Mouse (Mus musculus) heart, embryonic 12.5 days (tissue): ENCODE results near the gene Myt1l. TPM values are rescaled to one million over a fixed set of nuclear protein-coding genes. Genes with fewer than 3 reads are reported as not detected.

Source experiments
- ATAC-seq: fragments of 200-750 bp; cut with Nextera tagmentation; 2 replicates; pipeline ENCODE4 v1.8.0; 2017; ENCODE audit warnings: moderate TSS enrichment, moderate library complexity; ENCODE audit not compliant: insufficient number of reproducible peaks, low FRiP score
- H3K27ac ChIP-seq: fragments of 300-500 bp; sonication (generic); 2 replicates; pipeline ENCODE4 v1.5.1; 2016; ENCODE audit warnings: mild to moderate bottlenecking, moderate library complexity; ENCODE audit not compliant: poor library complexity, severe bottlenecking
- H3K27me3 ChIP-seq: fragments of 300-500 bp; sonication (generic); replicated peaks from 2 replicates; pipeline ENCODE4 v1.6.1; 2016; ENCODE audit warnings: mild to moderate bottlenecking, moderate library complexity
- H3K36me3 ChIP-seq: fragments of 300-500 bp; sonication (generic); 2 replicates; pipeline ENCODE4 v1.6.1; 2016; ENCODE audit warnings: mild to moderate bottlenecking, moderate library complexity
- H3K4me1 ChIP-seq: fragments of 300-500 bp; sonication (generic); replicated peaks from 2 replicates; pipeline ENCODE4 v1.6.1; 2016; ENCODE audit warnings: mild to moderate bottlenecking
- H3K4me2 ChIP-seq: fragments of 300-500 bp; sonication (generic); 2 replicates; pipeline ENCODE4 v1.6.1; 2016; ENCODE audit warnings: mild to moderate bottlenecking, moderate library complexity
- H3K4me3 ChIP-seq: fragments of 300-500 bp; sonication (generic); 2 replicates; pipeline ENCODE4 v1.5.1; 2016; ENCODE audit warnings: mild to moderate bottlenecking
- H3K9ac ChIP-seq: fragments of 300-500 bp; sonication (generic); 2 replicates; pipeline ENCODE4 v1.6.1; 2016; ENCODE audit warnings: mild to moderate bottlenecking, moderate library complexity
- H3K9me3 ChIP-seq: fragments of 300-500 bp; sonication (generic); replicated peaks from 2 replicates; pipeline ENCODE4 v1.6.1; 2016; ENCODE audit warnings: mild to moderate bottlenecking, moderate library complexity
- WGBS: fragments of 180-500 bp; shearing (Covaris S2); methylation state at CpG from one replicate; pipeline ENCODE4 v1.1.7; 2016; 5-methylcytosine and 5-hydroxymethylcytosine counted together
- polyA plus RNA-seq: library from polyadenylated mRNA; unstranded; fragments of >200 nt; fragmentation: Nextera tagmentation; extraction: Ambion mirVana; gene quantifications from 2 replicates; pipeline ENCODE4 v1.2.1, GENCODE M21; 2016

The Myt1l gene
- polyA plus RNA-seq, 1 experiment from 2014 or later, result 0.09 TPM

DNA sequence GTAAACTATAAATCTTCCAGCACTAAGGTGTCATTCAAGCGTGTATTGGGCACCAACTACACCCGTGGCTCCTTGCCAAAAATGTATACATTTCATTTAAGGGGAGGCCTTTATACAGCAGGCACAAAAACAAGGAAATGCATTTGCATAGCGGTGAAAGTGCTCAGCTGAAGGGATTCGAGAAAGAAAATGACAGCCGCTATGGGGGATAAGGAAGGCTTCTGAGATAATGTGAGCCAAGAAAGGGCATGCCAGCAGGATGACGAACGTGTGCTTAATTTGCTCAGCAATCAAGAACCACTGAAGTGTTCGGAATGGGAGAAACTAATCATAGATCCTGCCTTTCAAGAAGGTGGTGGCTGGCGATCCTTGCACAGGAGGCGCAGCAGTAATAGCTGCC is 170.8 kb downstream of the Myt1l start:
- Histone ChIP-seq H3K36me3 (no peaks in the 10 kb centered on the region), H3K4me3 (no peak overlapping the region), H3K4me1 (peaks cover 46% of the 10 kb centered on the region), H3K27me3 (no peaks in the 10 kb centered on the region), H3K4me2 (no peak overlapping the region), H3K9me3 (no peaks in the 10 kb centered on the region), H3K27ac (no peak overlapping the region), H3K9ac (no peak overlapping the region)
- 34% methylated on average over 10 of the region's 10 CpGs for WGBS
- no peak for ATAC-seq

DNA sequence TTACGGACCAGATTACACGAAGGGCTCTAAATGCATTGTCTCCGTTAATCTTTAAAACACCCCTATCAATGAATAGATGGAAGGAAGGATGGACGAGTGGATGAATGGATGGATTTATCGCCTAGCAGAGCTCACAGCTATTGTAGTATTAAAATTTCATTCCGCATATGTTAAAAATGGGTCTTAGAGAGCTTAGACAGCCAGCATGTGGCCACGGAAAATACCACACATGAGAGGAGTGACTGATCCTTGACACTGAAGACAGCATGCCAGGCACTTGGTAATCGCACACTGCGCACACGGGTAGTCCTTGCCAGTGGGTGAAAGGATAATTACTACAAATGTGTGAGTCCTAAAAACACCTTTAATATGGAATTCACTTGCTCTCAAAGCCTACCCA is 171.2 kb downstream of the Myt1l start:
- Histone ChIP-seq H3K4me1 (peaks cover 44% of the 10 kb centered on the region), H3K4me2 (no peak overlapping the region), H3K9ac (no peak overlapping the region), H3K27ac (no peak overlapping the region), H3K27me3 (no peaks in the 10 kb centered on the region), H3K9me3 (no peaks in the 10 kb centered on the region), H3K4me3 (no peak overlapping the region), H3K36me3 (no peaks in the 10 kb centered on the region)
- 80% methylated on average over 10 of the region's 10 CpGs for WGBS
- no peak for ATAC-seq

GRCm38 (mm10) chr12:29700026-29700425 is 171.8 kb downstream of the Myt1l start:
- Histone ChIP-seq H3K9me3 (no peaks in the 10 kb centered on the region), H3K27me3 (no peaks in the 10 kb centered on the region)
- WGBS, result 84% methylated on average over 3 of the region's 3 CpGs

DNA sequence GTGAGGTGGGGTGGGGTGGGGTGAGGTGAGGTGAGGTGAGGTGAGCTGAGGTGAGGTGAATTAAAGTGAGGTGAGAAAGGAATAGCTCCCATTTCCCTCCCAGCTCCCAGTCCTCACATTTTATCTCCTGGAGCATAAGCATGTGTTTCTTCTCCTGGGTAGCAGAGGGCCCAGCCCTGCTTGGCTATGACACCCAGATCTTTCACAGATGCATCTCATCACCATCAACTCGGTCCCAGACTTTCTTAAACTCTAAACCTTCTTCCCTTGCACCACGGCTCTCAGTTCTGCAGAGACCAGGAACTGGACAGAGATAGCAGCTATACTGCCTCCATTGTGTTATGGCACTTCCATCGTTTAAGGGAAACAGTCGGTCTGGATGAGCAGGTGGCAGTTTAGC is 172.9 kb downstream of the Myt1l start:
- no peak for ATAC-seq
- H3K36me3 ChIP-seq, result no peaks in the 10 kb centered on the region
- no peak overlapping the region for H3K9ac ChIP-seq
- H3K27ac ChIP-seq, result no peak overlapping the region
- no peaks in the 10 kb centered on the region for H3K9me3 ChIP-seq
- no peaks in the 10 kb centered on the region for H3K27me3 ChIP-seq
- peaks cover 33% of the 10 kb centered on the region for H3K4me1 ChIP-seq
- no peak overlapping the region for H3K4me2 ChIP-seq
- 48% methylated on average over 4 of the region's 4 CpGs for WGBS
- no peak overlapping the region for H3K4me3 ChIP-seq

More at GRCm38 (mm10) chr12:29700026-29700425, 171.8 kb downstream of the Myt1l start:
- ATAC-seq, result no peak
- H3K4me2 ChIP-seq, result no peak overlapping the region
- H3K4me1 ChIP-seq, result peaks cover 37% of the 10 kb centered on the region
- H3K9ac ChIP-seq, result no peak overlapping the region
- no peak overlapping the region for H3K27ac ChIP-seq
- no peaks in the 10 kb centered on the region for H3K36me3 ChIP-seq
- H3K4me3 ChIP-seq, result no peak overlapping the region

- 35% methylated on average over 6 of the region's 6 CpGs for WGBS
- Histone ChIP-seq H3K4me2 (no peak overlapping the region), H3K36me3 (no peaks in the 10 kb centered on the region), H3K4me3 (no peak overlapping the region), H3K27me3 (no peaks in the 10 kb centered on the region), H3K9me3 (no peaks in the 10 kb centered on the region), H3K27ac (no peak overlapping the region), H3K9ac (no peak overlapping the region), H3K4me1 (peaks cover 33% of the 10 kb centered on the region)
- ATAC-seq, result no peak
Measured at GRCm38 (mm10) chr12:29701731-29702316, 173.6 kb downstream of the Myt1l start.

DNA sequence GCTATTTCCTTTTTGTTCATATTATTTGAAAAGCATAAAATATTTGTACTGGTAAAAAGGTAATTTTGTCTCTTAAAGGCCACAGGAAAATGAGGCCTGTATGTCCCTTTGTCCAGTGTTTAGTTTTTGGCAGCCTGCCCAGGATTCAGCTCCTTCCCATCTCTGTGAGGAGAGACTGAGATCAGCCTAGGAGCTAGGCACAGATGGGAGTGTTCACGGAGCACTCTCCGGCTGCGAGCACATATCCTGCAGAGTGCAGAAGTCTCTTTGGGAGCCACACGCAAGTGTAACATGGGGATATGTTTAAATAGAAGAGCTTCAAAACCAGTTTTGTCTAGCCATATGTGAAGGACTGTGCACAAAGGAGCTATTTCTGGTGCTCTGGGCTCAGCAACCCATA is 174.4 kb downstream of the Myt1l start:
- Histone ChIP-seq H3K4me2 (no peak overlapping the region), H3K9me3 (no peaks in the 10 kb centered on the region), H3K27me3 (no peaks in the 10 kb centered on the region), H3K36me3 (no peaks in the 10 kb centered on the region), H3K27ac (no peak overlapping the region), H3K4me1 (peaks cover 29% of the 10 kb centered on the region), H3K4me3 (no peak overlapping the region), H3K9ac (no peak overlapping the region)
- WGBS, result 36% methylated on average over 4 of the region's 4 CpGs
- 0 out of 2 replicates have a peak, but pooled peaks have one; percentile 31 for ATAC-seq

DNA sequence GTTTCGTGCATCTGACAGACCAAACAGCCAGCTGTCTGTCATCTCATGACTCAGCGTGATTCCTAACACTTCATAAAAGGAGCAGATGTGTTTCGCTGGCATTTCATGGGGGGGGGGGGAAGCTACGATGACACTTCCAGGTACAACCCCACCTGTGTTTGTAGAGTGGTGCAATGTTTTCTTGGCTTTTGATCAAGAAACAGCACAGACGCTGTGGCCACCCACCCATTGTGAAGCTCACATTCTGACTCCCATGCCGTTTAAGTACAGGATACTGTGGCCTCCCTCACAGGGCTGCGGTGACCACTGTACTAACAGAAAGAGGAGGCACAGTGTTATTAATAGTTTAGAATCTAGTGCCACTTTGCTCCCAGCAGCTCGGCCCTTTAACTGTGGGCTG is 175.4 kb downstream of the Myt1l start:
- Histone ChIP-seq H3K9me3 (no peaks in the 10 kb centered on the region), H3K36me3 (no peaks in the 10 kb centered on the region), H3K4me1 (peaks cover 34% of the 10 kb centered on the region), H3K27me3 (no peaks in the 10 kb centered on the region), H3K27ac (no peak overlapping the region), H3K4me3 (no peak overlapping the region), H3K4me2 (no peak overlapping the region), H3K9ac (no peak overlapping the region)
- no peak for ATAC-seq
- 67% methylated on average over 8 of the region's 8 CpGs for WGBS

DNA sequence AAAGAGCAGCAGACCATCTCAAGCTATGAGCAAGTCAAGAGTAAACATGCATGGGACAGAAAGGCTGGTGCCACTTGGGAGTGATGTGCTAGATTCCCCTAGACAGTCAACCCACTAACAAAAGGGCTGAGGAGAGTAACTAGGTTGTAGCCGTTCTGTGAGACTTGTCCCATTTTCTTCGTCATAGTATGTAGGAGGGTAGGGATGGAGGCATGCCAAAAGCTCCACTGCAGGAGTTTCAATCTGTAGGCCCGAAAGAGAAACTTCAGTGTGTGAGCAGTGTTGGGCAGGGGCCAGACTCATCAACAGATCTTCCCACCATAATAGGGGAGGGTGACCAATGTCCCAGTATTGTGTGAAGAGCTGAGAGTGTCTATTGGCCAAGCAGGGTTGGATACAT is 178.9 kb downstream of the Myt1l start:
- H3K9ac ChIP-seq, result no peak overlapping the region

DNA sequence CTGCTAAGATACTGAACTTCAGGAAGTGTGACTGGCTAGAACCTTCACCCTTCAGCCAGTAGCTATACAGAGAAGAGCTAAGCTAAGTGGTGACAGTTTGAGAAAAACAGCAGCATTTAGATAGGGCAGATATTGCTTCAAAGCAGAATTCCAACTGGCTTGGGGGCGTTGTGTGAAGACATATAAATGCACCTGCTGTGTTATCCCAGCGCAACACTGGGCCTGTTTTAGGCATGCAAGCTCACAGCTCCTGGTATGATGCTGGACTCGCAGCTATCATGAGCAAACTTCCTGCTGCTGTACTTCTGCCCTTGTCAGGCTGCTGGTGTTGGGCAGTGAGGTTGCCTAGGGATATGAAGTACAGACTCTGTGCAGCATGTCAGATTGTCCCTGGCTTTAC is 180.0 kb downstream of the Myt1l start:
- no peak overlapping the region for H3K4me2 ChIP-seq
- H3K4me3 ChIP-seq, result no peak overlapping the region
- no peak overlapping the region for H3K9ac ChIP-seq
- ATAC-seq, result no peak
- H3K27me3 ChIP-seq, result no peaks in the 10 kb centered on the region
- H3K36me3 ChIP-seq, result no peaks in the 10 kb centered on the region
- H3K9me3 ChIP-seq, result no peaks in the 10 kb centered on the region
- H3K27ac ChIP-seq, result no peak overlapping the region
- WGBS, result 22% methylated on average over 3 of the region's 3 CpGs
- H3K4me1 ChIP-seq, result peaks cover 13% of the 10 kb centered on the region

More for the DNA sequence above, 178.9 kb downstream of the Myt1l start:
- H3K4me2 ChIP-seq, result no peak overlapping the region
- no peak overlapping the region for H3K27ac ChIP-seq
- WGBS, result 80% methylated on average over 3 of the region's 3 CpGs
- no peaks in the 10 kb centered on the region for H3K9me3 ChIP-seq
- ATAC-seq, result no peak
- H3K36me3 ChIP-seq, result no peaks in the 10 kb centered on the region
- H3K4me1 ChIP-seq, result peaks cover 23% of the 10 kb centered on the region
- H3K4me3 ChIP-seq, result no peak overlapping the region
- no peaks in the 10 kb centered on the region for H3K27me3 ChIP-seq

GRCm38 (mm10) chr12:29712795-29713721 is 184.9 kb downstream of the Myt1l start:
- Histone ChIP-seq H3K9me3 (no peaks in the 10 kb centered on the region), H3K9ac (no peak overlapping the region), H3K4me3 (no peak overlapping the region), H3K27me3 (no peaks in the 10 kb centered on the region), H3K36me3 (no peaks in the 10 kb centered on the region), H3K4me1 (peaks cover 7% of the 10 kb centered on the region; the same call in 1 of the 2 replicates), H3K4me2 (no peak overlapping the region), H3K27ac (no peak overlapping the region)
- no peak for ATAC-seq
- 81% methylated on average over 11 of the region's 15 CpGs for WGBS

DNA sequence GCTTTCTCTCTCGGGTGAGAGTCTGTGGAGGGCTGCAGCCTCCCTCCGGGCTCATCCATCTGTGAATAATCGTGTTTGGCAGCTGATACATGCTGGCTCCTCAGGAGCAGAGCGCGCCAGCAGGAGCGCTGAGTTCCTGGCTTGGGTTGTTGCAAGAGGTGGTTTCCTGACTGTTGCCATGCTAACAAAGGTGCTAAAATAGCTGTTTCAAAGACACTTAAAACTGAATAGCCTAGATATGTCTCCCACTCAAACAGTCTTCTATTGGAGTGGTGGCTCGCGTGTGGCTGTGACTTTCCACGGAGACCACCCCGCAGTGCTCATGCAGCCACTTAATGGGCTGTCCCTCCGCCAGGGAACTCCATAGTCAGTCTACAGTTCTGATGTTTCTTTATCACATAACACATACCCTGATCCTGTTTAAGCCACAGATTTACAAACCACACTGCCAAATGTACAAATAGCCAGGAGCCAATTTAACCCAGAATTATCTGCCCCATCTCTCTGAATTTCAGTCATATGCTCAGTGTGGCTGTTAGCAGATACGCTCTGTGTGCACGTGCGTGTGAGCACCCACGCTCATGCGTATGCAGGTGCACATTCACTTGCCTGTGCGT is 195.6 kb downstream of the Myt1l start:
- no peak for ATAC-seq
- H3K9me3 ChIP-seq, result 0 out of 2 replicates have a peak, but pooled peaks cover 3% of the 10 kb centered on the region
- no peak overlapping the region for H3K27ac ChIP-seq
- no peaks in the 10 kb centered on the region for H3K4me1 ChIP-seq
- no peaks in the 10 kb centered on the region for H3K36me3 ChIP-seq
- no peak overlapping the region for H3K4me3 ChIP-seq
- H3K4me2 ChIP-seq, result no peak overlapping the region
- H3K27me3 ChIP-seq, result no peaks in the 10 kb centered on the region
- no peak overlapping the region for H3K9ac ChIP-seq
- 77% methylated on average over 17 of the region's 17 CpGs for WGBS
